Mouse (Mus musculus) E14TG2a.4 (cell line): ENCODE measurements around the gene Spag8.

Source experiments
- H3K27me3 ChIP-seq: 2 replicates; pipeline ENCODE4 v1.6.1; 2014; ENCODE audit warnings: low read length, control low read depth; ENCODE audit not compliant: insufficient read depth
- H3K36me3 ChIP-seq: 2 replicates; pipeline ENCODE4 v1.6.1; 2014; ENCODE audit warnings: low read length, control low read depth; ENCODE audit not compliant: insufficient read depth
- H3K4me1 ChIP-seq: replicated peaks from 2 replicates; pipeline ENCODE4 v1.6.1; 2014; ENCODE audit warnings: low read depth, low read length, control low read depth
- H3K4me3 ChIP-seq: replicated peaks from 2 replicates; pipeline ENCODE4 v1.5.1; 2014; ENCODE audit warnings: mild to moderate bottlenecking, low read length
- H3K9me3 ChIP-seq: 2 replicates; pipeline ENCODE4 v1.6.1; 2014; ENCODE audit warnings: low read length, control low read depth
- CTCF ChIP-seq: conservative IDR thresholded peaks from 2 replicates; pipeline ENCODE4 v1.5.1; 2014; ENCODE audit warnings: low read length
- NANOG ChIP-seq: IDR thresholded peaks from 2 replicates; pipeline ENCODE4 v1.6.1; 2014; ENCODE audit warnings: borderline replicate concordance, low read length, mixed read lengths
- POU5F1 ChIP-seq: IDR thresholded peaks from 2 replicates; pipeline ENCODE4 v1.6.1; 2014; ENCODE audit warnings: low read length, borderline replicate concordance

Gene Spag8

GRCm38 (mm10) chr4:43636751-43637150 is 16.6 kb downstream of the Spag8 start:
- Histone ChIP-seq H3K4me3 (no peak overlapping the region), H3K4me1 (peaks cover 15% of the 10 kb centered on the region), H3K36me3 (no peaks in the 10 kb centered on the region), H3K27me3 (peaks cover 48% of the 10 kb centered on the region), H3K9me3 (no peaks in the 10 kb centered on the region)
- TF ChIP-seq POU5F1, result no peak
- TF ChIP-seq CTCF, result no peak
- TF ChIP-seq NANOG, result no peak

GRCm38 (mm10) chr4:43634621-43635374 is 18.6 kb downstream of the Spag8 start:
- Histone ChIP-seq H3K27me3 (peaks cover 53% of the 10 kb centered on the region), H3K9me3 (no peaks in the 10 kb centered on the region), H3K4me1 (peaks cover 30% of the 10 kb centered on the region), H3K4me3 (no peak overlapping the region), H3K36me3 (no peaks in the 10 kb centered on the region)
- no peak for TF ChIP-seq POU5F1

- no peak for TF ChIP-seq POU5F1
- no peak for TF ChIP-seq CTCF
- no peak for TF ChIP-seq NANOG
- Histone ChIP-seq H3K4me3 (no peak overlapping the region), H3K36me3 (no peaks in the 10 kb centered on the region), H3K9me3 (no peaks in the 10 kb centered on the region), H3K4me1 (peaks cover 36% of the 10 kb centered on the region), H3K27me3 (peaks cover 53% of the 10 kb centered on the region)
Observed at GRCm38 (mm10) chr4:43633736-43634135, 19.7 kb downstream of the Spag8 start.

GRCm38 (mm10) chr4:43633296-43633695 is 20.1 kb downstream of the Spag8 start:
- TF ChIP-seq POU5F1, result no peak
- TF ChIP-seq NANOG, result no peak
- no peak for TF ChIP-seq CTCF
- H3K4me3 ChIP-seq, result no peak overlapping the region

GRCm38 (mm10) chr4:43631956-43632920 is 21.2 kb downstream of the Spag8 start:
- peak overlapping the region; percentile 81 for H3K4me3 ChIP-seq
- TF ChIP-seq POU5F1 (no peak), NANOG (no peak)
- peaks cover 58% of the 10 kb centered on the region for H3K27me3 ChIP-seq
- H3K4me1 ChIP-seq, result peaks cover 36% of the 10 kb centered on the region
- H3K36me3 ChIP-seq, result no peaks in the 10 kb centered on the region
- no peaks in the 10 kb centered on the region for H3K9me3 ChIP-seq

More at GRCm38 (mm10) chr4:43633296-43633695, 20.1 kb downstream of the Spag8 start:
- H3K36me3 ChIP-seq, result no peaks in the 10 kb centered on the region
- H3K4me1 ChIP-seq, result peaks cover 36% of the 10 kb centered on the region
- H3K9me3 ChIP-seq, result no peaks in the 10 kb centered on the region
- peaks cover 53% of the 10 kb centered on the region for H3K27me3 ChIP-seq

- Histone ChIP-seq H3K4me1 (peaks cover 36% of the 10 kb centered on the region), H3K9me3 (0 out of 2 replicates have a peak, but pooled peaks cover under 1% of the 10 kb centered on the region), H3K4me3 (peak within 1 kb of the TSS; percentile 81), H3K36me3 (no peaks in the 10 kb centered on the region), H3K27me3 (peaks cover 58% of the 10 kb centered on the region)
- no peak for TF ChIP-seq CTCF
- no peak for TF ChIP-seq NANOG
- TF ChIP-seq POU5F1, result no peak
Observed at GRCm38 (mm10) chr4:43631046-43631955, 22.1 kb downstream of the Spag8 start, which contains the start of gene Npr2. TSS of gene Npr2 (plus strand) at chr4:43631935.

GRCm38 (mm10) chr4:43630671-43631045 is 22.7 kb downstream of the Spag8 start:
- TF ChIP-seq POU5F1 (no peak), NANOG (no peak), CTCF (no peak)
- Histone ChIP-seq H3K4me1 (peaks cover 36% of the 10 kb centered on the region), H3K4me3 (peak overlapping the region; percentile 81), H3K27me3 (peaks cover 55% of the 10 kb centered on the region), H3K9me3 (peaks cover 6% of the 10 kb centered on the region), H3K36me3 (no peaks in the 10 kb centered on the region)
